Mouse (Mus musculus) kidney, embryonic 15.5 days (tissue): Measurements from ENCODE around the gene Bcr. TPM values are rescaled to one million over a fixed set of nuclear protein-coding genes. Genes with fewer than 3 reads are reported as not detected.

ENCODE experiments used
- ATAC-seq: fragments of 200-750 bp; cut with Nextera tagmentation; replicated peaks from 2 replicates; pipeline ENCODE4 v1.8.0; 2017; ENCODE audit warnings: moderate TSS enrichment; ENCODE audit not compliant: low FRiP score
- H3K27ac ChIP-seq: fragments of 300-500 bp; sonication (generic); 2 replicates; pipeline ENCODE4 v1.5.1; 2015; ENCODE audit warnings: mild to moderate bottlenecking, inconsistent platforms
- H3K27me3 ChIP-seq: fragments of 300-500 bp; sonication (generic); 2 replicates; pipeline ENCODE4 v1.6.1; 2015; ENCODE audit warnings: inconsistent platforms
- H3K36me3 ChIP-seq: fragments of 300-500 bp; sonication (generic); 2 replicates; pipeline ENCODE4 v1.6.1; 2015; ENCODE audit warnings: inconsistent platforms
- H3K4me1 ChIP-seq: fragments of 300-500 bp; sonication (generic); 2 replicates; pipeline ENCODE4 v1.6.1; 2015; ENCODE audit warnings: inconsistent platforms
- H3K4me2 ChIP-seq: fragments of 300-500 bp; sonication (generic); 2 replicates; pipeline ENCODE4 v1.6.1; 2015; ENCODE audit warnings: moderate library complexity, mild to moderate bottlenecking, inconsistent platforms
- H3K4me3 ChIP-seq: fragments of 300-500 bp; sonication (generic); replicated peaks from 2 replicates; pipeline ENCODE4 v1.5.1; 2015; ENCODE audit warnings: mild to moderate bottlenecking, inconsistent platforms
- H3K9ac ChIP-seq: fragments of 300-500 bp; sonication (generic); 2 replicates; pipeline ENCODE4 v1.6.1; 2015; ENCODE audit warnings: mild to moderate bottlenecking, inconsistent platforms
- H3K9me3 ChIP-seq: fragments of 300-500 bp; sonication (generic); replicated peaks from 2 replicates; pipeline ENCODE4 v1.6.1; 2016; ENCODE audit warnings: inconsistent platforms
- WGBS: fragments of 180-500 bp; shearing (Covaris S2); methylation state at CpG from one replicate; pipeline ENCODE4 v1.1.7; 2015; ENCODE audit warnings: mixed read lengths; 5-methylcytosine and 5-hydroxymethylcytosine counted together
- polyA plus RNA-seq: library from polyadenylated mRNA; unstranded; fragments of >200 nt; fragmentation: Nextera tagmentation; extraction: Ambion mirVana; gene quantifications from 2 replicates; pipeline ENCODE4 v1.2.1, GENCODE M21; 2015

Bcr gene
- polyA plus RNA-seq, 1 experiment from 2014 or later: 6.0 TPM

DNA sequence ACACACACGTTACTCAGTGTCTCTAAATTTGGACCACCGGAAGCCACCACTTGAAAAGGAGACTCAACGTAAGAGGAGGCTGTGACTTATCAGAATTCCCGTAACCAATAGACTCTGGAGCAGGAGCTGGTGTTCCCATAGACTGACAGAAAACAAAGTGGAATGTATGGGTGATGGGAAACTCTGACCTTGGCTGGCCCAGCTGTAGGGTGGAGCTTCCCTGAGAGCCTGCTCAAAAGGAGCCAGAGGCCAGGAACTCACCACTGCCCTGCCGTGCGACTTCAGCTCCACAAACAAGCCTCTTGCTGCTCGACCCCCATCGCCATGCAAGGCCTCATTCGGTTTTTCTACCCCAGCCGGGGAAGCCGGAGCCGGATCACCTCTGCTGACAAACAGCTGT, 113.3 kb downstream of the Bcr start:
- peaks cover 32% of the 10 kb centered on the region for H3K4me1 ChIP-seq
- 56% methylated on average over 12 of the region's 12 CpGs for WGBS
- H3K27ac ChIP-seq: peak overlapping the region; percentile 10; the same call in 1 of the 2 replicates
- H3K36me3 ChIP-seq: peaks cover 53% of the 10 kb centered on the region
- no peak overlapping the region for H3K4me3 ChIP-seq
- no peak overlapping the region for H3K4me2 ChIP-seq
- no peak for ATAC-seq
- H3K9me3 ChIP-seq: no peaks in the 10 kb centered on the region
- H3K9ac ChIP-seq: no peak overlapping the region
- no peaks in the 10 kb centered on the region for H3K27me3 ChIP-seq

DNA sequence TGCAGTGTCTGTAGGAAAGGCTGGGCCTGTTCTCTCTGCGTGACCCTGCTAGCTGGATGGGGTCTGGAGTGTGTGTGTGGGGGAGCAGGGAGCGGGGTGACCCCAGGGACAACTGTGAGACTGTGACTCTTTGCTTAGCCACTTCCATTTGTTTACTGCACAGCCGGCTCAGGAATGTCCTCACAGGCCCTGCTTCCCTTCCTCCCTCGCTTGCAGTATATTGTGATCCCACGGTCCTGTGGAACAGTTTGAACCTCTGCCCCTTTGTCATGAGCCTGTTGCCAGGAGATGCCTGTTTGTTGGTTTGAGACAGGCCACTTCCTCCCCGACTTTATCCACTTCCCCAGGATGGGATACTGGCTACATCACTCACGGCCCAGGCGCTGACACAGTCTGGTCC, 116.1 kb downstream of the Bcr start:
- Histone ChIP-seq H3K9ac (no peak overlapping the region), H3K36me3 (peaks cover 62% of the 10 kb centered on the region), H3K27ac (peak overlapping the region; percentile 52), H3K4me2 (no peak overlapping the region), H3K27me3 (no peaks in the 10 kb centered on the region), H3K9me3 (no peaks in the 10 kb centered on the region), H3K4me3 (no peak overlapping the region), H3K4me1 (peaks cover 24% of the 10 kb centered on the region)
- ATAC-seq: no peak
- WGBS: 68% methylated on average over 8 of the region's 8 CpGs

- no peak for ATAC-seq
- Histone ChIP-seq H3K9me3 (no peaks in the 10 kb centered on the region), H3K4me1 (peaks cover 18% of the 10 kb centered on the region), H3K4me2 (no peak overlapping the region), H3K27me3 (no peaks in the 10 kb centered on the region), H3K9ac (no peak overlapping the region), H3K4me3 (no peak overlapping the region), H3K27ac (no peak overlapping the region), H3K36me3 (peaks cover 73% of the 10 kb centered on the region)
- WGBS: 87% methylated on average over 5 of the region's 5 CpGs
These were observed 118.5 kb downstream of the Bcr start for GRCm38 (mm10) chr10:75178911-75179310.

DNA sequence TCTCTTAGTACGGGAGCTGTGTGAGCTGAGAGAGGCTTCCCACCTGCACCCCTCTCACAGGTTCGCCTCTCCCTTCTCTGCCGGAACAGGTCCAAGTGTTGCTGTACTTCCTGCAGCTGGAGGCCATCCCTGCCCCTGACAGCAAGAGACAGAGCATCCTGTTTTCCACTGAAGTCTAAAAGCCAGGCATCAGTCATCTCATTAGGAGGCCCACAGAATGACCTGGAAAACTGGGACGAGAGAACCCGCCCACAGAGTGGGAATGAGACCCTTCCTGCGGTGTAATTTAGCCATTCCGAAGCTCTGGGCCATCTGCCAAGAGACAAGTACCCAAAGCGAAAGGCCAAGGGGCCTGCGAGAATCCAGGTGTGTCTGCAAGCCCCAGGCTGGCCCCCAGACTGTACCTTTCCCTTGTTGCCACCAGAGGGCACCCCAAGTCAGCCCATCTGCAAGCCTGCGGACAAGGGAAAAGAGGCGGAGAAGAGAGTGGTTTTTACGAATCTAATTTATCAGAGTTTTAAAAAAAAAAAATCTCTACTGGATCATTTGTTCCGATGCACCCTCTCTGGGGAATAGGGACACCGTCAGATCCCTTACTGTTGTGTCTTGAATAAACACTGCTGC, 121.9 kb downstream of the Bcr start:
- H3K36me3 ChIP-seq: peaks cover 70% of the 10 kb centered on the region

DNA sequence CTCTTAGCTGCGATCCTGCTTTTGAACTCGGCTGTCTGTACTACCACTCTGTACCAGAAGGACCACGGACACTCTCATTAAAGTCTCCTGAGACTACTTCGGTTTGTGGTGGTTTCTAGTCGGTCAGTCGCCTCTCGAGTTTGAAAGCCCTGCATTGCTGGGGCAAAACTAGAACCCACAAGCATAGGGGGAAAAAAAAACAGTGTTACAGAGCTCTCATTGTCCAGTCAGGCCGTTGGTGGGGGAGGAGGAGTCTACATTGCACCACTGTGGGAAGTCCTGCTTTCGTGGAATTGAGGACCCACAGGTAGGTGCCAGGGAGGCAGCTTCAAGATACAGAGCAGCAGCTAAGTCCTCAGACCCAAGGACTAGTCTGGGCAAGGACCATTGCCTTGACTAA, 124.4 kb downstream of the Bcr start:
- H3K4me2 ChIP-seq: no peak overlapping the region
- H3K4me1 ChIP-seq: peaks cover 17% of the 10 kb centered on the region; the same call in 1 of the 2 replicates
- no peak overlapping the region for H3K9ac ChIP-seq
- 86% methylated on average over 9 of the region's 9 CpGs for WGBS
- H3K27me3 ChIP-seq: no peaks in the 10 kb centered on the region
- ATAC-seq: no peak
- H3K27ac ChIP-seq: no peak overlapping the region
- H3K4me3 ChIP-seq: no peak overlapping the region
- peaks cover 44% of the 10 kb centered on the region for H3K36me3 ChIP-seq
- no peaks in the 10 kb centered on the region for H3K9me3 ChIP-seq

More for the DNA sequence above, 121.9 kb downstream of the Bcr start:
- ATAC-seq: peak; percentile 37; the same call in 1 of the 2 replicates
- no peak overlapping the region for H3K9ac ChIP-seq
- no peaks in the 10 kb centered on the region for H3K9me3 ChIP-seq
- no peak overlapping the region for H3K27ac ChIP-seq
- no peak overlapping the region for H3K4me3 ChIP-seq
- no peaks in the 10 kb centered on the region for H3K27me3 ChIP-seq
- WGBS: 26% methylated on average over 14 of the region's 14 CpGs
- H3K4me1 ChIP-seq: peaks cover 17% of the 10 kb centered on the region; the same call in 1 of the 2 replicates
- H3K4me2 ChIP-seq: no peak overlapping the region

GRCm38 (mm10) chr10:75186551-75186950, 126.2 kb downstream of the Bcr start:
- no peaks in the 10 kb centered on the region for H3K9me3 ChIP-seq
- ATAC-seq: no peak
- no peak overlapping the region for H3K27ac ChIP-seq
- peaks cover 17% of the 10 kb centered on the region; the same call in 1 of the 2 replicates for H3K4me1 ChIP-seq
- WGBS: 40% methylated on average over 6 of the region's 6 CpGs
- peaks cover 27% of the 10 kb centered on the region for H3K36me3 ChIP-seq
- H3K4me3 ChIP-seq: no peak overlapping the region
- H3K27me3 ChIP-seq: no peaks in the 10 kb centered on the region
- H3K4me2 ChIP-seq: no peak overlapping the region
- H3K9ac ChIP-seq: no peak overlapping the region

DNA sequence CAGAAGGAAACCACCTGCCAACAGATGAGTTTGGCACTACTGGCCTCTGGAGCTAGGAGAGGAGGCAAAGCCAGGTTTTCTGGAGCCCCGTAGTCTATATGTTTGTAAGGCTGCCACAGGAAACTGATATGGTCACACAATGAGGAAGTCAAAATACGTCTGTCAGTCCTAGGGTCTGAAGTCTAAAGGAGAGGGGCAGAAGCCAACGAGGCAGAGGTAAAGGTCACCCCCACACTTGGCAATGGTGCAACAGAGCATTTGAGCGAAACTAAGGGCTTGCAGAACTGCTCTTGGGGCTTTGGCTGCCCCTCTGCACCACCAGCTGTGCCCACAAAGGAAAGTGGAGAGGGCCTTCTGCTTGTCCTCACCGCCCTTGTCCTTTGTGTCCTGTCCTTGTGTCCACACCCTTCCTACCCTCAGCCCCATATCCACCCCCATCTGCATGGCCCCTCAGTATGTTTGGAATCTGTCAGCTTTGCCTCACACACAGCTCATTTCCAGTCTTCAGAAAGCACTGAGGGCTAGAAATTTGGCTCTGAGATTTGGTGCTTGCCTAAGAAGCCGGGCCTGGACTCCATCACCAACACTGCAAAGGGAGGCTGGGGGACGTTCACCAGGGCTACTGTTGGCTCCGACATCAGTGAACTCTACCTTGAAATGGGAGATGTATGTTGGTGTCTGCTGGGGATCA, 127.1 kb downstream of the Bcr start:
- Histone ChIP-seq H3K27ac (no peak overlapping the region), H3K27me3 (no peaks in the 10 kb centered on the region)

DNA sequence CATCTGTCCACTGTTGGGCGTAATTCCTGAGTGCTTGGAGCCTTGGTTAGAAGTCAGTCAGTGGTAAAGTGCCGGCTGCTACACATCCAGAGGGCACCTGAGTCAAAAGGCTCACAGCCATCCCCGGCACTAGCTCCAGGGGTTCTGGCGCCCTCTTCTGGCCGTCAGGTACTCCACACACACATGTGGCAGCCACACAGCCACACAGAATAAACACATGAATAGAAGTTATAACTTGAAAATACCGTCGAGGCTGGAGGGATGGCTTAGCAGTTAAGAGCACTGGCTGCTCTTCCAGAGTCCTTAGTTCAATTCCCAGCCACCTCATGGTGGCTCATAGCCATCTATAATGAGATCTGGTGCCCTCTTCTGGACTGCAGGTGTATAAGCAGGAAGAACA, 131.3 kb downstream of the Bcr start:
- WGBS: 55% methylated on average over 7 of the region's 7 CpGs
- Histone ChIP-seq H3K4me1 (0 out of 2 replicates have a peak, but pooled peaks cover 2% of the 10 kb centered on the region), H3K27me3 (no peaks in the 10 kb centered on the region), H3K27ac (no peak overlapping the region), H3K4me2 (no peak overlapping the region), H3K9ac (no peak overlapping the region), H3K4me3 (no peak overlapping the region), H3K36me3 (no peaks in the 10 kb centered on the region), H3K9me3 (0 out of 2 replicates have a peak, but pooled peaks cover 4% of the 10 kb centered on the region)
- no peak for ATAC-seq

More for the DNA sequence above, 127.1 kb downstream of the Bcr start:
- no peak overlapping the region for H3K4me3 ChIP-seq
- no peak for ATAC-seq
- no peak overlapping the region for H3K4me2 ChIP-seq
- 63% methylated on average over 8 of the region's 8 CpGs for WGBS
- no peak overlapping the region for H3K9ac ChIP-seq
- H3K9me3 ChIP-seq: no peaks in the 10 kb centered on the region
- peaks cover 19% of the 10 kb centered on the region for H3K36me3 ChIP-seq
- peaks cover 14% of the 10 kb centered on the region; the same call in 1 of the 2 replicates for H3K4me1 ChIP-seq

- Histone ChIP-seq H3K36me3 (no peaks in the 10 kb centered on the region), H3K4me2 (no peak overlapping the region), H3K9me3 (0 out of 2 replicates have a peak, but pooled peaks cover 3% of the 10 kb centered on the region)
These were observed 137.4 kb downstream of the Bcr start for GRCm38 (mm10) chr10:75197817-75198216.

GRCm38 (mm10) chr10:75200733-75201132, 140.3 kb downstream of the Bcr start:
- Histone ChIP-seq H3K36me3 (no peaks in the 10 kb centered on the region), H3K4me2 (no peak overlapping the region), H3K27me3 (no peaks in the 10 kb centered on the region), H3K9ac (no peak overlapping the region), H3K4me3 (no peak overlapping the region), H3K9me3 (no peaks in the 10 kb centered on the region), H3K4me1 (no peaks in the 10 kb centered on the region), H3K27ac (no peak overlapping the region)
- 66% methylated on average over 1 of the region's 1 CpGs for WGBS
- ATAC-seq: no peak

More at GRCm38 (mm10) chr10:75197817-75198216, 137.4 kb downstream of the Bcr start:
- no peak overlapping the region for H3K9ac ChIP-seq
- H3K27ac ChIP-seq: no peak overlapping the region
- no peak overlapping the region for H3K4me3 ChIP-seq
- WGBS: 80% methylated on average over 1 of the region's 1 CpGs
- no peaks in the 10 kb centered on the region for H3K27me3 ChIP-seq
- no peak for ATAC-seq
- H3K4me1 ChIP-seq: no peaks in the 10 kb centered on the region

- Histone ChIP-seq H3K4me3 (no peak overlapping the region), H3K27ac (no peak overlapping the region), H3K9ac (no peak overlapping the region), H3K9me3 (no peaks in the 10 kb centered on the region), H3K27me3 (no peaks in the 10 kb centered on the region), H3K4me1 (peaks cover under 1% of the 10 kb centered on the region; the same call in 1 of the 2 replicates), H3K36me3 (no peaks in the 10 kb centered on the region), H3K4me2 (no peak overlapping the region)
- WGBS: 28% methylated on average over 4 of the region's 4 CpGs
- ATAC-seq: no peak
These were observed 145.8 kb downstream of the Bcr start for GRCm38 (mm10) chr10:75206192-75206591.

DNA sequence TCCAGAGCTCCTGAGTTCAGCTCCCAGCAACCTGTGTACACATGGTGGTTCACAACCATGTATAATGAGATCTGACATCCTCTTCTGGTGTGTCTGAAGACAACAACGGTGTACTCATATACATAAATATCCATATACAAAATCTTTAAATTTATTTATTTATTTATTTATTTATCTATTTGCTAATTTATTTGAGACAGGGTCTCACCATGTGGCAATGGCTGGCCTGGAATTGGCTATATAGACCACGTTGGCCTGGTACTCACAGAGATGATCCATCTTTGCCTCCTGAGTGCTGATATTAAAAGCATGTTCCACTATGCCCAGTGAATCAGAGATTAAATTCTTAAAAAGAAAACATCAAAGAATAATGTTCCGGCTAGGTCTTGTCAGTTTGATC, 150.4 kb downstream of the Bcr start:
- Histone ChIP-seq H3K4me3 (no peak overlapping the region), H3K36me3 (no peaks in the 10 kb centered on the region), H3K9ac (no peak overlapping the region), H3K27ac (no peak overlapping the region), H3K4me1 (peaks cover 12% of the 10 kb centered on the region), H3K27me3 (no peaks in the 10 kb centered on the region), H3K4me2 (no peak overlapping the region; the same call in 1 of the 2 replicates), H3K9me3 (no peaks in the 10 kb centered on the region)
- ATAC-seq: no peak
- WGBS: 88% methylated on average over 3 of the region's 3 CpGs
